ENCODE assay signal across 9 mouse cellular contexts in genomic region chr17:94553400-94553799, GRCm38 (mm10).
DNase-seq lines count a peak whose midpoint lies in the region; ATAC-seq and TF ChIP-seq lines count a peak whose summit lies in the region.
"Had no signal": no experiment of that assay in that cellular context is flagged by ENCODE, and none has a peak within 500 bp of the region (broad histone marks: within the 10 kb centered on the region; RNA-seq: fewer than 3 reads in every experiment).

No protein-coding gene starts in this region.

- no peaks in the 10 kb centered on the region for H3K9me3 ChIP-seq in hindbrain, embryonic 14.5 days (ENCODE audit: control insufficient read depth, low read length)
- H3K9me3 ChIP-seq in hindbrain, embryonic 12.5 days (replicated peaks), result no peaks in the 10 kb centered on the region
- H3K9me3 ChIP-seq in hindbrain, postnatal 0 days (ENCODE audit: low read length), result no peaks in the 10 kb centered on the region
- H3K9me3 ChIP-seq: forebrain, embryonic 15.5 days; liver, embryonic 13.5 days had no signal

- intact Hi-C loops in gastrocnemius, postnatal 14 days (cut with DNase I; ENCODE audit: low total_unique reads), result no loop called here

- no peak overlapping the region for H3K4me3 ChIP-seq in hindbrain, embryonic 14.5 days (replicated peaks; ENCODE audit: low read length)
- H3K4me3 ChIP-seq in hindbrain, embryonic 12.5 days, result no peak overlapping the region
- H3K4me3 ChIP-seq in hindbrain, postnatal 0 days (ENCODE audit: low read length), result no peak overlapping the region
- H3K4me3 ChIP-seq: forebrain, embryonic 15.5 days; liver, embryonic 13.5 days had no signal

- H3K4me2 ChIP-seq in hindbrain, embryonic 14.5 days (replicated peaks), result no peak overlapping the region
- no peak overlapping the region for H3K4me2 ChIP-seq in hindbrain, embryonic 12.5 days (replicated peaks)
- no peak overlapping the region for H3K4me2 ChIP-seq in hindbrain, postnatal 0 days (ENCODE audit: low read depth, low read length)
- H3K4me2 ChIP-seq: forebrain, embryonic 15.5 days; liver, embryonic 13.5 days had no signal

- H3K27ac ChIP-seq in hindbrain, embryonic 14.5 days, result no peak overlapping the region
- H3K27ac ChIP-seq in hindbrain, embryonic 12.5 days, result no peak overlapping the region
- H3K27ac ChIP-seq in hindbrain, postnatal 0 days, result no peak overlapping the region
- H3K27ac ChIP-seq: forebrain, embryonic 15.5 days; liver, embryonic 13.5 days had no signal

- no peaks in the 10 kb centered on the region for H3K27me3 ChIP-seq in hindbrain, embryonic 14.5 days (ENCODE audit: control insufficient read depth, insufficient read depth, low read length)
- no peaks in the 10 kb centered on the region for H3K27me3 ChIP-seq in hindbrain, embryonic 12.5 days
- H3K27me3 ChIP-seq in hindbrain, postnatal 0 days (ENCODE audit: insufficient read depth, low read length), result no peaks in the 10 kb centered on the region
- H3K27me3 ChIP-seq: forebrain, embryonic 15.5 days; liver, embryonic 13.5 days had no signal

- 90% methylated on average over 2 of the region's 2 CpGs for WGBS in hindbrain, embryonic 14.5 days
- 93% methylated on average over 2 of the region's 2 CpGs for WGBS in hindbrain, embryonic 12.5 days
- WGBS in hindbrain, postnatal 0 days, result 91% methylated on average over 2 of the region's 2 CpGs

- no peak overlapping the region for H3K9ac ChIP-seq in hindbrain, embryonic 14.5 days
- no peak overlapping the region for H3K9ac ChIP-seq in hindbrain, embryonic 12.5 days
- H3K9ac ChIP-seq in hindbrain, postnatal 0 days (replicated peaks; ENCODE audit: low read length), result no peak overlapping the region
- H3K9ac ChIP-seq: forebrain, embryonic 15.5 days; liver, embryonic 13.5 days had no signal

- ATAC-seq in hindbrain, embryonic 14.5 days (ENCODE audit: low FRiP score), result no peak
- ATAC-seq in hindbrain, embryonic 12.5 days (ENCODE audit: low FRiP score), result no peak
- ATAC-seq in hindbrain, postnatal 0 days, result no peak
- ATAC-seq: forebrain, embryonic 15.5 days had no signal

- DNase-seq in hindbrain, embryonic 14.5 days (ENCODE audit: low spot score), result peak; percentile 28
- DNase-seq in testis, postnatal 10 days (ENCODE audit: low spot score), result peak; percentile 54
- DNase-seq in testis, postnatal 14 days (ENCODE audit: low spot score), result no peak
- DNase-seq in hindbrain, postnatal 0 days (ENCODE audit: low spot score), result peak; percentile 39
- no peak for DNase-seq in urinary bladder, postnatal 25 days (ENCODE audit: low spot score)
- no peak for DNase-seq in gastrocnemius, postnatal 14 days
- DNase-seq: liver, embryonic 13.5 days had no signal

- TF ChIP-seq CTCF in hindbrain, postnatal 0 days (IDR thresholded peaks at IDR 0.05; ENCODE audit: low read depth), result peak; percentile 69

- H3K4me1 ChIP-seq in hindbrain, embryonic 14.5 days (replicated peaks; ENCODE audit: control insufficient read depth, insufficient read depth, low read length), result no peaks in the 10 kb centered on the region
- H3K4me1 ChIP-seq in hindbrain, embryonic 12.5 days, result no peaks in the 10 kb centered on the region
- no peaks in the 10 kb centered on the region for H3K4me1 ChIP-seq in hindbrain, postnatal 0 days (ENCODE audit: insufficient read depth, low read length)
- H3K4me1 ChIP-seq: forebrain, embryonic 15.5 days; liver, embryonic 13.5 days had no signal

- H3K36me3 ChIP-seq in hindbrain, embryonic 14.5 days (replicated peaks; ENCODE audit: control insufficient read depth, insufficient read depth), result no peaks in the 10 kb centered on the region
- H3K36me3 ChIP-seq in hindbrain, embryonic 12.5 days, result no peaks in the 10 kb centered on the region
- H3K36me3 ChIP-seq in hindbrain, postnatal 0 days (ENCODE audit: insufficient read depth, low read length), result no peaks in the 10 kb centered on the region
- H3K36me3 ChIP-seq: forebrain, embryonic 15.5 days; liver, embryonic 13.5 days had no signal

Comparison
In these comparisons a context has a peak if more than half of its experiments do, and no peak if none do; other contexts are left out.
1. DNase-seq: peak in hindbrain, embryonic 14.5 days (single experiment), testis, postnatal 10 days (single experiment) and hindbrain, postnatal 0 days (single experiment); none in testis, postnatal 14 days (single experiment), urinary bladder, postnatal 25 days (single experiment) and gastrocnemius, postnatal 14 days (single experiment).